Mouse (Mus musculus): ENCODE data around the gene Olfr1220. TPM values are rescaled to one million over a fixed set of nuclear protein-coding genes. Genes with fewer than 3 reads are reported as not detected.

The Olfr1220 gene
- polyA plus RNA-seq, 1 experiment from 2014 or later, result not detected

Other genes starting within 250 kb of the Olfr1220 start
- not detected in 2 replicates for gene Olfr1206, start 243.6 kb downstream of the Olfr1220 start, polyA plus RNA-seq (2014; fragmentation: Nextera tagmentation; extraction: Ambion mirVana)
- gene Olfr1208, start 204.5 kb downstream of the Olfr1220 start, polyA plus RNA-seq (2014; fragmentation: Nextera tagmentation; extraction: Ambion mirVana), result not detected in 2 replicates
- not detected in 2 replicates for gene Olfr1209, start 191.7 kb downstream of the Olfr1220 start, polyA plus RNA-seq (2014; fragmentation: Nextera tagmentation; extraction: Ambion mirVana)
- gene Olfr1211, start 168.7 kb downstream of the Olfr1220 start, polyA plus RNA-seq (2014; fragmentation: Nextera tagmentation; extraction: Ambion mirVana), result not detected in 2 replicates
- gene Olfr1212, start 152.9 kb downstream of the Olfr1220 start, polyA plus RNA-seq (2014; fragmentation: Nextera tagmentation; extraction: Ambion mirVana), result not detected in 2 replicates
- gene Gm13762, start 126.6 kb downstream of the Olfr1220 start, polyA plus RNA-seq (2014; fragmentation: Nextera tagmentation; extraction: Ambion mirVana), result not detected in 2 replicates
- not detected in 2 replicates for gene Olfr1214, start 114.2 kb downstream of the Olfr1220 start, polyA plus RNA-seq (2014; fragmentation: Nextera tagmentation; extraction: Ambion mirVana)
- not detected in 2 replicates for gene Olfr1215, start 99.9 kb downstream of the Olfr1220 start, polyA plus RNA-seq (2014; fragmentation: Nextera tagmentation; extraction: Ambion mirVana)
- not detected in 2 replicates for gene Olfr1216, start 88.5 kb downstream of the Olfr1220 start, polyA plus RNA-seq (2014; fragmentation: Nextera tagmentation; extraction: Ambion mirVana)
- gene Olfr1217, start 74.8 kb downstream of the Olfr1220 start, polyA plus RNA-seq (2014; fragmentation: Nextera tagmentation; extraction: Ambion mirVana), result not detected in 2 replicates
- gene Olfr1218, start 45.6 kb downstream of the Olfr1220 start, polyA plus RNA-seq (2014; fragmentation: Nextera tagmentation; extraction: Ambion mirVana), result not detected in 2 replicates
- not detected in 2 replicates for gene Olfr1219, start 23.3 kb downstream of the Olfr1220 start, polyA plus RNA-seq (2014; fragmentation: Nextera tagmentation; extraction: Ambion mirVana)
- not detected in 2 replicates for gene Olfr1221, start 10.4 kb upstream of the Olfr1220 start, polyA plus RNA-seq (2014; fragmentation: Nextera tagmentation; extraction: Ambion mirVana)
- gene Olfr1222, start 26.2 kb upstream of the Olfr1220 start, polyA plus RNA-seq (2014; fragmentation: Nextera tagmentation; extraction: Ambion mirVana), result not detected in 2 replicates
- gene Olfr1223, start 44.7 kb upstream of the Olfr1220 start, polyA plus RNA-seq (2014; fragmentation: Nextera tagmentation; extraction: Ambion mirVana), result not detected in 2 replicates
- not detected in 2 replicates for gene Olfr1224-ps1, start 57.3 kb upstream of the Olfr1220 start, polyA plus RNA-seq (2014; fragmentation: Nextera tagmentation; extraction: Ambion mirVana)
- gene Olfr1225, start 67.8 kb upstream of the Olfr1220 start, polyA plus RNA-seq (2014; fragmentation: Nextera tagmentation; extraction: Ambion mirVana), result not detected in 2 replicates
- not detected in 2 replicates for gene Olfr1226, start 93.2 kb upstream of the Olfr1220 start, polyA plus RNA-seq (2014; fragmentation: Nextera tagmentation; extraction: Ambion mirVana)
- gene Olfr1228, start 147.2 kb upstream of the Olfr1220 start, polyA plus RNA-seq (2014; fragmentation: Nextera tagmentation; extraction: Ambion mirVana), result not detected in 2 replicates
- gene Olfr1229, start 181.2 kb upstream of the Olfr1220 start, polyA plus RNA-seq (2014; fragmentation: Nextera tagmentation; extraction: Ambion mirVana), result not detected in 2 replicates
- gene Olfr1230, start 190.4 kb upstream of the Olfr1220 start, polyA plus RNA-seq (2014; fragmentation: Nextera tagmentation; extraction: Ambion mirVana), result not detected in 2 replicates
- not detected in 2 replicates for gene Olfr1231, start 200.2 kb upstream of the Olfr1220 start, polyA plus RNA-seq (2014; fragmentation: Nextera tagmentation; extraction: Ambion mirVana)
- gene Olfr1232, start 222.8 kb upstream of the Olfr1220 start, polyA plus RNA-seq (2014; fragmentation: Nextera tagmentation; extraction: Ambion mirVana), result not detected in 2 replicates
- gene Olfr1233, start 235.6 kb upstream of the Olfr1220 start, polyA plus RNA-seq (2014; fragmentation: Nextera tagmentation; extraction: Ambion mirVana), result not detected in 2 replicates